Mouse (Mus musculus): ENCODE data around the gene Itfg2.
"Not testable (repeated sequence)": the region's sequence is repeated elsewhere in the genome, so short reads cannot be mapped to it uniquely, and the experiment has no call there.

Gene Itfg2

GRCm38 (mm10) chr6:128380594-128381167 is 44.0 kb downstream of the Itfg2 start:
- DNase-seq, result not testable (repeated sequence)

GRCm38 (mm10) chr6:128379636-128380035 is 45.1 kb downstream of the Itfg2 start:
- DNase-seq, result no peak

- DNase-seq, result no peak
Observed at GRCm38 (mm10) chr6:128376371-128377085, 48.2 kb downstream of the Itfg2 start.

- DNase-seq, result no peak
Observed at GRCm38 (mm10) chr6:128375192-128375591, 49.5 kb downstream of the Itfg2 start, which contains the start of the genes Tex52 and Gm44596. Gene Tex52 (plus strand): TSS chr6:128375456. Gene Gm44596 (plus strand): TSS chr6:128375503.

GRCm38 (mm10) chr6:128370040-128370439 is 54.7 kb downstream of the Itfg2 start:
- peak; percentile 26 to 27 for DNase-seq

- DNase-seq, result no peak
Observed at GRCm38 (mm10) chr6:128366466-128366865, 58.3 kb downstream of the Itfg2 start.

GRCm38 (mm10) chr6:128364721-128365120 is 60.0 kb downstream of the Itfg2 start:
- DNase-seq, result no peak

GRCm38 (mm10) chr6:128363007-128363825 is 61.5 kb downstream of the Itfg2 start:
- DNase-seq, result peak; percentile 49 to 54

GRCm38 (mm10) chr6:128362381-128363006 is 62.2 kb downstream of the Itfg2 start, which contains the start of the genes Rhno1 and Foxm1:
Gene Rhno1 (minus strand): TSS chr6:128362911.
Gene Foxm1 (plus strand): TSS chr6:128362967.
- peak; percentile 93 for DNase-seq

GRCm38 (mm10) chr6:128361901-128362300 is 62.8 kb downstream of the Itfg2 start:
- peak in 1 of 2 experiments; percentile 17 for DNase-seq
